Mouse (Mus musculus) bone marrow, adult 2 months (tissue): Measurements from ENCODE around the gene Klk9.

ENCODE experiments used
- CTCF ChIP-seq: fragments of 200-500 bp; IDR thresholded peaks from 2 replicates; pipeline ENCODE4 v1.5.1; 2011; ENCODE audit warnings: low read length, control low read depth; ENCODE audit not compliant: control insufficient read depth, insufficient read depth
- POLR2A ChIP-seq: fragments of 200-500 bp; IDR thresholded peaks from 2 replicates; pipeline ENCODE4 v1.6.1; 2011; ENCODE audit warnings: low read depth, mild to moderate bottlenecking, control low read depth, low read length, borderline replicate concordance; ENCODE audit not compliant: control insufficient read depth

GRCm38 (mm10) chr7:43775311-43776057 is 16.2 kb upstream of the Klk9 start:
- no peak for TF ChIP-seq CTCF
- TF ChIP-seq POLR2A, result no peak
